ENCODE assay signal across 8 mouse cellular contexts in the genomic region with DNA sequence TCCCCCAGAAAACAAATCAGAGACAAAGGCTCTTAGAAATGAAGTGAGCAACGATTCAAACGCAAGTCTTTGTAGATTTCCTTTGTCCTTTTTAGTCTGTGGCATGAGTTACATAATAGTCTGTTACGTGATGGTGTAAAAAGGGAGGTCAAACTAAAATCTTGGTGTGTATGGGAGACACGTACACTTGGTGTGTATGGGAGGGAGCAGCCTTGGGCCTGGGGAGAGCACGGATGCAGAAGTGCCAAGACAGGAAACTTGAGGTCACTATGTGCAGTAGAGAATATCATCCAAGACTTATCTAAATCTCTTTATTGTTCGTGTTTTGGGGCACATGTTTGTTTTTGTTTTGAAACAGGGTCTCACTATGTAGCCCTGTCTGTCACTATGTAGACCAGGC. TPM values are rescaled to one million over a fixed set of nuclear protein-coding genes. Genes with fewer than 3 reads are reported as not detected.
A peak's percentile ranks its signal among the peaks of the same experiment; 100 is the strongest.
DNase-seq lines count a peak whose midpoint lies in the region; ATAC-seq and TF ChIP-seq lines count a peak whose summit lies in the region.

No protein-coding gene starts in this region.

- no peak for ATAC-seq in embryonic facial prominence, embryonic 13.5 days (ENCODE audit: insufficient number of reproducible peaks, insufficient read depth, low FRiP score, low TSS enrichment, low read depth)
- ATAC-seq in intestine, embryonic 14.5 days (replicated peaks; ENCODE audit: low FRiP score, low TSS enrichment, low read depth) = no peak
- 0 out of 2 replicates have a peak, but pooled peaks have one; percentile 53 for ATAC-seq in neural tube, embryonic 12.5 days (ENCODE audit: low FRiP score, low read depth)

- TF ChIP-seq CTCF in lung, adult 2 months (IDR thresholded peaks at IDR 0.05; ENCODE audit: insufficient read depth, low read length) = no peak

- H3K27ac ChIP-seq in embryonic facial prominence, embryonic 13.5 days = peak overlapping the region; percentile 92
- peak overlapping the region; percentile 92 for H3K27ac ChIP-seq in intestine, embryonic 14.5 days (ENCODE audit: low read depth)
- H3K27ac ChIP-seq in neural tube, embryonic 12.5 days = peak overlapping the region; percentile 74

- peak overlapping the region; percentile 91 for H3K9ac ChIP-seq in embryonic facial prominence, embryonic 13.5 days
- H3K9ac ChIP-seq in intestine, embryonic 14.5 days (ENCODE audit: low read length) = peak overlapping the region; percentile 75
- peak overlapping the region; percentile 81 for H3K9ac ChIP-seq in neural tube, embryonic 12.5 days

- no peaks in the 10 kb centered on the region for H3K27me3 ChIP-seq in embryonic facial prominence, embryonic 13.5 days
- no peaks in the 10 kb centered on the region for H3K27me3 ChIP-seq in intestine, embryonic 14.5 days (replicated peaks; ENCODE audit: control insufficient read depth, insufficient read depth, low read length)
- no peaks in the 10 kb centered on the region for H3K27me3 ChIP-seq in neural tube, embryonic 12.5 days (replicated peaks)

- DNase-seq in lung, adult 2 months = no peak
- DNase-seq in lung, postnatal 36 days = no peak
- DNase-seq in intestine, embryonic 14.5 days (ENCODE audit: low spot score) = no peak
- no peak for DNase-seq in ovary, adult 18-20 months (ENCODE audit: low spot score)
- DNase-seq in right cerebral cortex, postnatal 10 days (ENCODE audit: low spot score in 2 of 2) = no peak
- DNase-seq in urinary bladder, postnatal 4 days (ENCODE audit: low spot score in 2 of 2) = no peak

- H3K4me3 ChIP-seq in lung, adult 2 months (replicated peaks; ENCODE audit: extremely low read depth, low read depth, low read length) = peak overlapping the region; percentile 97
- H3K4me3 ChIP-seq in embryonic facial prominence, embryonic 13.5 days = peak overlapping the region; percentile 75
- peak overlapping the region; percentile 83 for H3K4me3 ChIP-seq in intestine, embryonic 14.5 days (ENCODE audit: low read depth, low read length)
- peak overlapping the region; percentile 74 for H3K4me3 ChIP-seq in neural tube, embryonic 12.5 days

- H3K36me3 ChIP-seq in embryonic facial prominence, embryonic 13.5 days = no peaks in the 10 kb centered on the region
- H3K36me3 ChIP-seq in intestine, embryonic 14.5 days (ENCODE audit: control insufficient read depth, insufficient read depth, low read length) = 0 out of 2 replicates have a peak, but pooled peaks cover 7% of the 10 kb centered on the region
- H3K36me3 ChIP-seq in neural tube, embryonic 12.5 days = no peaks in the 10 kb centered on the region

- 7% methylated on average over 6 of the region's 6 CpGs for WGBS in lung, adult 2 months
- WGBS in embryonic facial prominence, embryonic 13.5 days = 23% methylated on average over 6 of the region's 6 CpGs
- 27% methylated on average over 6 of the region's 6 CpGs for whole genome bisulfite sequencing in intestine, embryonic 14.5 days
- 38% methylated on average over 6 of the region's 6 CpGs for WGBS in neural tube, embryonic 12.5 days

- H3K4me2 ChIP-seq in embryonic facial prominence, embryonic 13.5 days = peak overlapping the region; percentile 72
- H3K4me2 ChIP-seq in intestine, embryonic 14.5 days (ENCODE audit: low read length) = peak overlapping the region; percentile 85
- H3K4me2 ChIP-seq in neural tube, embryonic 12.5 days (replicated peaks) = peak overlapping the region; percentile 77

- peaks cover 11% of the 10 kb centered on the region for H3K4me1 ChIP-seq in lung, adult 2 months (ENCODE audit: control insufficient read depth, insufficient read depth, low read length)
- peaks cover 43% of the 10 kb centered on the region for H3K4me1 ChIP-seq in embryonic facial prominence, embryonic 13.5 days
- peaks cover 34% of the 10 kb centered on the region for H3K4me1 ChIP-seq in intestine, embryonic 14.5 days (replicated peaks; ENCODE audit: control insufficient read depth, insufficient read depth, low read length)
- peaks cover 33% of the 10 kb centered on the region for H3K4me1 ChIP-seq in neural tube, embryonic 12.5 days

- no peak for TF ChIP-seq POLR2A in lung, adult 2 months (IDR thresholded peaks at IDR 0.05; ENCODE audit: borderline replicate concordance, extremely low read depth, low read depth, low read length)

- H3K9me3 ChIP-seq in embryonic facial prominence, embryonic 13.5 days = no peaks in the 10 kb centered on the region
- no peaks in the 10 kb centered on the region for H3K9me3 ChIP-seq in intestine, embryonic 14.5 days (ENCODE audit: control insufficient read depth, low read length)
- H3K9me3 ChIP-seq in neural tube, embryonic 12.5 days = no peaks in the 10 kb centered on the region

RNA-seq across cellular contexts. Expression of a gene that starts 0.5 kb away (rescaled TPM):
- polyA plus RNA-seq in lung, adult 2 months (2012; rRNA removed) = 58.1 and 71.6 TPM in 2 replicates
- 84.4 and 89.9 TPM in 2 replicates for polyA plus RNA-seq in embryonic facial prominence, embryonic 13.5 days (2015; fragmentation: Nextera tagmentation; extraction: Ambion mirVana)
- polyA plus RNA-seq in intestine, embryonic 14.5 days (2014; fragmentation: Nextera tagmentation; extraction: Ambion mirVana) = 84.6 and 89.7 TPM in 2 replicates
- polyA plus RNA-seq in neural tube, embryonic 12.5 days (2016; fragmentation: Nextera tagmentation; extraction: Ambion mirVana) = 82.0 and 84.2 TPM in 2 replicates

RNA-seq across cellular contexts. Expression of a gene that starts 15.2 kb away (rescaled TPM):
- polyA plus RNA-seq in lung, adult 2 months (2012; rRNA removed) = 7.4 and 23.0 TPM in 2 replicates
- 6.6 and 8.2 TPM in 2 replicates for polyA plus RNA-seq in embryonic facial prominence, embryonic 13.5 days (2015; fragmentation: Nextera tagmentation; extraction: Ambion mirVana)
- 1.5 and 2.2 TPM in 2 replicates for polyA plus RNA-seq in intestine, embryonic 14.5 days (2014; fragmentation: Nextera tagmentation; extraction: Ambion mirVana)
- polyA plus RNA-seq in neural tube, embryonic 12.5 days (2016; fragmentation: Nextera tagmentation; extraction: Ambion mirVana) = 0.66 and 0.73 TPM in 2 replicates

RNA-seq across cellular contexts. Expression of a gene that starts 37.4 kb away (rescaled TPM):
- 27.9 and 38.2 TPM in 2 replicates for polyA plus RNA-seq in lung, adult 2 months (2012; rRNA removed)
- polyA plus RNA-seq in embryonic facial prominence, embryonic 13.5 days (2015; fragmentation: Nextera tagmentation; extraction: Ambion mirVana) = 4.3 and 4.8 TPM in 2 replicates
- 2.8 and 3.2 TPM in 2 replicates for polyA plus RNA-seq in intestine, embryonic 14.5 days (2014; fragmentation: Nextera tagmentation; extraction: Ambion mirVana)
- polyA plus RNA-seq in neural tube, embryonic 12.5 days (2016; fragmentation: Nextera tagmentation; extraction: Ambion mirVana) = 2.1 and 3.2 TPM in 2 replicates
